Mouse (Mus musculus): ENCODE measurements at regions not wholly inside any gene's neighbourhood (a gene's known extent, or its start where the extent isn't known, plus 50 kb on each side); places are given as distances from the start of the nearest gene placed in this dataset.

GRCm38 (mm10) chr3:72825618-72826017, 142.0 kb downstream of the Sis start:
- no peak for DNase-seq (ENCODE audit: low read depth, low spot score)

GRCm38 (mm10) chr3:72823148-72823547, 144.5 kb downstream of the Sis start:
- DNase-seq (ENCODE audit: low read depth, low spot score): no peak

GRCm38 (mm10) chr3:72790611-72791010, 177.1 kb downstream of the Sis start:
- peak; percentile 39 for DNase-seq (ENCODE audit: low read depth, low spot score)

Data from brain, adult 2 months (tissue).